Mouse (Mus musculus) neutrophil, adult 5-6 weeks (primary cell): ENCODE data around the gene Creb1. TPM values are rescaled to one million over a fixed set of nuclear protein-coding genes. Genes with fewer than 3 reads are reported as not detected.
"Not testable (repeated sequence)": the region's sequence is repeated elsewhere in the genome, so short reads cannot be mapped to it uniquely, and the experiment has no call there.

Experiments used
- ATAC-seq: fragments of 151-379, 151-347 bp; 2 replicates; pipeline ENCODE4 v1.8.0; 2017; ENCODE audit warnings: mild to moderate bottlenecking, moderate TSS enrichment; ENCODE audit not compliant: insufficient number of reproducible peaks, poor library complexity, low FRiP score, severe bottlenecking; ENCODE audit errors: extremely low read depth
- total RNA-seq: library from RNA; stranded (forward); fragments of 200-1000 nt; gene quantifications from 2 replicates; pipeline ENCODE4 v1.2.3, GENCODE M21; 2017

The Creb1 gene
- total RNA-seq, 1 experiment from 2014 or later: 155 TPM

GRCm38 (mm10) chr1:64533471-64534443 lies 1.3 kb downstream of the Creb1 start:
- no peak for ATAC-seq

DNA sequence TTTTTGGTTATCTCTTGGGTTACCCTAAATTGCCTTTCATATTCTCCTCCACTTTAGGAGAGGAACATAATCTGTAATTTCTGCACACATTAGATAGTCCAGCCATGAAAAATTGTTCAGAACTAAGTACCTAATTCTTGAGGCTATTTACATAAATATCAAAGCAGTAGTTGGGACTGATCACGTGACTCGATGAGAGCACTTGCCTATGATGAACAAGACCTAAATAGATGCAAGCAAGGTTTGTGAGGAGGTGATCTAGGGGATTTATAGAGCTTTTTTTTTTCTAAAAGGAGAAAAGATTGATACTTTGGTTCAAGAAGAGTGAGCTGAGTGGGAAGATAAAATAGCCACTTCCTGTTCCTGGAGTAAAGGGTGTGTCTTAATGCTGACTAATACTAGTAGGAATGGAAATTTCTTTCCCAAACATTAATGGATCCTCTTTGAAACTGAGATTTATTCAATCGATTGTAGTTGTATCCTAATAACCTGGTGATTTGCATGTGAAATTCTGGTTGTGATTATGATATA lies 6.5 kb downstream of the Creb1 start:
- no peak for ATAC-seq

GRCm38 (mm10) chr1:64543750-64544149 lies 11.3 kb downstream of the Creb1 start:
- ATAC-seq: peak; percentile 56; the same call in 1 of the 2 replicates

- ATAC-seq: no peak
Observed at GRCm38 (mm10) chr1:64546070-64546469, 13.6 kb downstream of the Creb1 start.

DNA sequence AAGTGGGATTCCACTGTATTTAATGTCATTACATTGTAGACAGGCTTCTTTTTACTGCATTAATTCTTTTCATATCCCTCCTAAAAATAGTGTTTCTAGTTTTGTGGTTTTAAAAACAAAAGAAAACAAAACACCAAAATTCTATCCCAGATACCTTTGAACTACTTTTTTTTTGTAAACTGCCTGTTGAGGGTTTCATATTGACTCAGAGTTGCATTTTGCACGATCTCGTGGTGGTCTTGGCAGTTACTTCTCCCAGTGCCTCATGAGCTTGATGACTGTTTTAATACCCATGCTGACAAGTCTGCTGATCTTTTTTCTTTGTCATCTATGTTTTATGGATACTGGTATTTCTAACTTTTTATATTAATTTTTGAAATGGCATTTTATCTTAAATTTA lies 16.9 kb downstream of the Creb1 start:
- no peak for ATAC-seq

DNA sequence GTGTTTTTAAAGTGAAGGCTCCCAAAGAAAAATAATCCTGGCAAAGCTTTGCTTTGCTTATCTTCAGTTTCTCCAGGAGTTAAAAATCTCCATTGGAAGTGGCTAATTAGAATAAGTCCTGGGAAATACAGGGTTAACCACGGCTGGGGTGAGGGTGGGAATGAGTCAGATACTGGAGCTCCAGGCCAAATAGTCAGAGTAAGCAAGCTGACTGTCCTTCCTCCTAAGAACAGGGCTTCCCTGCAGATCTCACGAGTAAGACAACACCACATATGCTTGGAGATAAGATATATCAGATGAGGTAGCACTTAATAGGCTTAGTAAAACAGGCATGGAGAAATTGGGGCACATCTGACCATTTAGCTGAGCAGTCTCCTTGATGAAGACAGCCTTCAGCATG lies 19.5 kb downstream of the Creb1 start:
- no peak for ATAC-seq

DNA sequence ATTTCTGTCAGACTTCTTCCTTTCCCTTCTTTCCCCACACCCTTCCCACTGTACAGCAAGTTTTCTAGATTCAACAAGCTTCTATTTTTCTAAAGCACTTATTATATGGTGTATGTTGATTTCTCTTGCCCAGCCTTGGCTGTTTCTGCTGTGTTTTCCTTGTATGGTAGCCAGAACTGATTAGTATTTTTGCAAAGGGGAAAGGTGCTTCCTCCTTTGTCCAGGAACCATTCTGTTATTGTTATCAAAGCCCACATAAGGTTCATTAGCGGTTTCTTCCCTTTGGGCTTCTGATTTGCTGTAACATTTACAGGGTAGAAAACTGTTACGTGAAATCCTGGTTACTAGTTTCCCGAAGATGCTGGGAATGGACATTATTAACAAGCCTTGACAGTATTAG lies 27.7 kb downstream of the Creb1 start:
- ATAC-seq: no peak

GRCm38 (mm10) chr1:64568206-64568605 lies 35.8 kb downstream of the Creb1 start:
- no peak for ATAC-seq

GRCm38 (mm10) chr1:64576022-64576421 lies 43.6 kb downstream of the Creb1 start:
- ATAC-seq: no peak

DNA sequence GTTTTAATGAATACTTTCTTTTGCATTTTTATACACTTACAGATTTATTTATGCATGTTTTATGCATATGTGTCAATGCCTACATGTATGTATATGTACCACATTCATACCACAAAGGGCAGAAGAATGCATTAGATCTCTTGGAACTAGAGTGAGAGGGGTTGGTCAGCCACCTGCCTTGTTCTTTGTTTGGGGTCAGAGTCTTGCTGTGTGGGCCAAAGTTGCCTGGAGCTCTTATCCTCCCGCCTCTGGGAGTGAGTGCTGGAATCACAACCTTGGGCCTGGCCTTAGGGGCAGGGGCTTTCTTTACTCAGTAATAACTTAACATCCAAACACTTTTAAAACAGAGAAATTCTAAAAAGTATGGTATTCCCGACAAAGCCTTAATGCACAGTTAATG lies 44.3 kb downstream of the Creb1 start:
- no peak for ATAC-seq

DNA sequence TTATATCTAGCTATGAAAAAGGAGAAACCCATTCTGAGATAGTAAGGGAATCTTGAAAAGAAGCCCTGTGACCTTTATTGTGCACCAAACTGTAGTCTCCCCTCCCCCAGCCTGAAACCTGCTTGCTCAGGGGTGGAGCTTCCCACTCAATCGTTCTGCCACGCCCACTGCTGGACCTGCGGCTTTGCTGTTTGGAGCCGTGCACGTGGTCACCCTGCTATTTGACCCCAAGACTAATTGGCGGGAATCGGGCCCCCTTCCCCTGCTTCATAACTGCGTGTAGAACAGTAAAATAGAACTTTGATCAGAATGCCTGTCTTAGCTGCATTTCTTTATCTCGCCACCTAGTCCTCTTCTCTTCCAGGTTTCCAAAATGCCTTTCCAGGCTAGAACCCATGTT lies 45.5 kb downstream of the Creb1 start:
- not testable (repeated sequence) for ATAC-seq

- no peak for ATAC-seq
Observed at GRCm38 (mm10) chr1:64578801-64579200, 46.4 kb downstream of the Creb1 start.

- ATAC-seq: no peak
Observed at GRCm38 (mm10) chr1:64598926-64599325, 66.5 kb downstream of the Creb1 start.

- ATAC-seq: no peak
Observed at GRCm38 (mm10) chr1:64600413-64601077, 68.1 kb downstream of the Creb1 start.

GRCm38 (mm10) chr1:64601242-64601842 lies 68.9 kb downstream of the Creb1 start:
- ATAC-seq: no peak

DNA sequence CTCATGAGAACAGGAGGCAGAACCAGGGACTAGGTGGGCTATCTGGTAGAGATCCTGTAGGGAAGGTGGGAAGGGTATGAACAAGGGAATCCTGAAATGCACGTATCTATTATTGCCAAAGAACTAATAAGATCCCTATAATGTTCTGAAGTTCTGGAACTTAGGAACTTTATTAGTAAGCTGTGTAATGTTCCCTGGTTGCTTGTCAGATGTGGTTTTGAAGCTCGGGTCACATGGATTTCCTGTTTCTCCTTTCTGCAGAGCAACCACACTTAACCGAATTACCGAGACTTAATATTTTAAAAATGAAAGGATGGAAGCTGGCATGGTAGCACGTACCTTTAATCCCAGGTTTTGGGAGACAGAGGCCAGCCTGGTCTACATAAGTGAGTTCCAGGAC lies 70.9 kb downstream of the Creb1 start:
- ATAC-seq: no peak

GRCm38 (mm10) chr1:64609145-64609544 lies 76.7 kb downstream of the Creb1 start:
- ATAC-seq: no peak

DNA sequence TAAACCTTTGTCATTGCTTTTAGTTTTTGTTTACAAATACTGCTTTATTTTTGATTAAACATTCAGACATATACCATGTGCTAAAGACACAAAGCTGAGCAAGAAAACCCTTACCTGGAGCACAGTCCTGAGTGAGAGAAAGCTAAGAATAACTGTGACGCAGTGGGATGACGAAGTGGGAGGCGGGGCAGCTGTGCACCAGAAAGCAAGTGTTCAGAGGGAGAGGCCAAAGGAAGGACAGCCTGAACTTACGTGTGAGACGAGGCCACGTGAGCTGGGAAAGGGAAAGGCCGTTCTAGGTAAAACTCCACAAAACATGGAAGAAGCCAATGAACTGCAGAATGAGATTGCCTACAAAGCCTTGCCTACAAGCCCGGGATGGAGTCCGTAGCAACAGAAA lies 77.5 kb downstream of the Creb1 start:
- ATAC-seq: no peak

GRCm38 (mm10) chr1:64614311-64614710 lies 81.9 kb downstream of the Creb1 start:
- no peak for ATAC-seq
